Mouse (Mus musculus): Measurements from ENCODE around the gene Kcnj12. TPM values are rescaled to one million over a fixed set of nuclear protein-coding genes. Genes with fewer than 3 reads are reported as not detected.

Kcnj12 gene
- polyA plus RNA-seq, 1 experiment from 2014 or later, result 4.6 TPM

- 29% methylated on average over 8 of the region's 8 CpGs for WGBS
- Histone ChIP-seq H3K4me2 (no peak overlapping the region), H3K36me3 (replicated peaks) (no peaks in the 10 kb centered on the region), H3K4me1 (peaks cover 14% of the 10 kb centered on the region), H3K27me3 (replicated peaks) (no peaks in the 10 kb centered on the region), H3K27ac (peak overlapping the region; percentile 49; the same call in 1 of the 2 replicates), H3K9me3 (no peaks in the 10 kb centered on the region), H3K9ac (no peak overlapping the region; the same call in 1 of the 2 replicates), H3K4me3 (no peak overlapping the region)
- ATAC-seq (replicated peaks), result no peak
These were observed 20.2 kb downstream of the Kcnj12 start for GRCm38 (mm10) chr11:61042593-61042992.

GRCm38 (mm10) chr11:61043055-61043992 is 21.0 kb downstream of the Kcnj12 start:
- H3K27ac ChIP-seq, result no peak overlapping the region
- ATAC-seq (replicated peaks), result no peak
- no peaks in the 10 kb centered on the region for H3K27me3 ChIP-seq (replicated peaks)
- H3K9ac ChIP-seq, result no peak overlapping the region; the same call in 1 of the 2 replicates
- no peak overlapping the region for H3K4me3 ChIP-seq
- H3K36me3 ChIP-seq (replicated peaks), result no peaks in the 10 kb centered on the region
- peaks cover 14% of the 10 kb centered on the region for H3K4me1 ChIP-seq
- WGBS, result 74% methylated on average over 12 of the region's 12 CpGs
- H3K9me3 ChIP-seq, result no peaks in the 10 kb centered on the region
- no peak overlapping the region for H3K4me2 ChIP-seq

- no peaks in the 10 kb centered on the region for H3K36me3 ChIP-seq (replicated peaks)
- no peak for ATAC-seq (replicated peaks)
- no peak overlapping the region for H3K4me3 ChIP-seq
- no peaks in the 10 kb centered on the region for H3K27me3 ChIP-seq (replicated peaks)
- no peaks in the 10 kb centered on the region for H3K9me3 ChIP-seq
- H3K27ac ChIP-seq, result no peak overlapping the region
- H3K4me2 ChIP-seq, result no peak overlapping the region
- peaks cover 14% of the 10 kb centered on the region for H3K4me1 ChIP-seq
- 77% methylated on average over 5 of the region's 5 CpGs for WGBS
- H3K9ac ChIP-seq, result no peak overlapping the region
These were observed 22.4 kb downstream of the Kcnj12 start for GRCm38 (mm10) chr11:61044741-61045140.

- Histone ChIP-seq H3K36me3 (replicated peaks) (no peaks in the 10 kb centered on the region), H3K4me2 (no peak overlapping the region), H3K27ac (no peak overlapping the region), H3K9ac (no peak overlapping the region), H3K4me3 (no peak overlapping the region), H3K9me3 (no peaks in the 10 kb centered on the region), H3K27me3 (replicated peaks) (no peaks in the 10 kb centered on the region), H3K4me1 (peaks cover 14% of the 10 kb centered on the region)
- no peak for ATAC-seq (replicated peaks)
- WGBS, result 76% methylated on average over 5 of the region's 5 CpGs
These were observed 25.1 kb downstream of the Kcnj12 start for GRCm38 (mm10) chr11:61047441-61047840.

GRCm38 (mm10) chr11:61051151-61051550 is 28.8 kb downstream of the Kcnj12 start:
- Histone ChIP-seq H3K27me3 (replicated peaks) (no peaks in the 10 kb centered on the region), H3K27ac (no peak overlapping the region), H3K9ac (no peak overlapping the region), H3K4me2 (no peak overlapping the region), H3K4me1 (no peaks in the 10 kb centered on the region), H3K36me3 (replicated peaks) (no peaks in the 10 kb centered on the region), H3K4me3 (no peak overlapping the region), H3K9me3 (no peaks in the 10 kb centered on the region)
- 60% methylated on average over 8 of the region's 8 CpGs for WGBS
- ATAC-seq (replicated peaks), result no peak

GRCm38 (mm10) chr11:61056871-61057270 is 34.5 kb downstream of the Kcnj12 start:
- Histone ChIP-seq H3K9me3 (no peaks in the 10 kb centered on the region), H3K4me1 (no peaks in the 10 kb centered on the region), H3K27ac (no peak overlapping the region), H3K4me2 (no peak overlapping the region), H3K9ac (no peak overlapping the region), H3K27me3 (replicated peaks) (no peaks in the 10 kb centered on the region), H3K36me3 (replicated peaks) (no peaks in the 10 kb centered on the region), H3K4me3 (no peak overlapping the region)
- ATAC-seq (replicated peaks), result no peak
- WGBS, result 69% methylated on average over 5 of the region's 5 CpGs

GRCm38 (mm10) chr11:61059691-61060457 is 37.5 kb downstream of the Kcnj12 start:
- no peak overlapping the region for H3K4me2 ChIP-seq
- H3K4me3 ChIP-seq, result no peak overlapping the region
- H3K9me3 ChIP-seq, result no peaks in the 10 kb centered on the region
- H3K36me3 ChIP-seq (replicated peaks), result no peaks in the 10 kb centered on the region
- H3K9ac ChIP-seq, result no peak overlapping the region
- H3K27me3 ChIP-seq (replicated peaks), result no peaks in the 10 kb centered on the region
- no peaks in the 10 kb centered on the region for H3K4me1 ChIP-seq
- ATAC-seq (replicated peaks), result no peak
- H3K27ac ChIP-seq, result no peak overlapping the region
- 67% methylated on average over 10 of the region's 10 CpGs for WGBS

- Histone ChIP-seq H3K27me3 (replicated peaks) (no peaks in the 10 kb centered on the region), H3K4me3 (no peak overlapping the region), H3K4me1 (no peaks in the 10 kb centered on the region), H3K4me2 (no peak overlapping the region), H3K9me3 (no peaks in the 10 kb centered on the region), H3K36me3 (replicated peaks) (no peaks in the 10 kb centered on the region), H3K27ac (no peak overlapping the region), H3K9ac (no peak overlapping the region)
- ATAC-seq (replicated peaks), result no peak
- WGBS, result 83% methylated on average over 4 of the region's 4 CpGs
These were observed 38.3 kb downstream of the Kcnj12 start for GRCm38 (mm10) chr11:61060634-61061033.

GRCm38 (mm10) chr11:61062548-61063461 is 40.4 kb downstream of the Kcnj12 start:
- no peaks in the 10 kb centered on the region for H3K9me3 ChIP-seq
- no peak overlapping the region for H3K4me2 ChIP-seq
- H3K27ac ChIP-seq, result no peak overlapping the region
- no peak overlapping the region for H3K4me3 ChIP-seq
- no peak overlapping the region for H3K9ac ChIP-seq
- no peaks in the 10 kb centered on the region for H3K4me1 ChIP-seq
- no peaks in the 10 kb centered on the region for H3K27me3 ChIP-seq (replicated peaks)
- no peaks in the 10 kb centered on the region for H3K36me3 ChIP-seq (replicated peaks)
- 87% methylated on average over 18 of the region's 18 CpGs for WGBS
- ATAC-seq (replicated peaks), result no peak

- no peak for ATAC-seq (replicated peaks)
- Histone ChIP-seq H3K27ac (no peak overlapping the region), H3K36me3 (replicated peaks) (no peaks in the 10 kb centered on the region), H3K4me1 (no peaks in the 10 kb centered on the region), H3K4me3 (no peak overlapping the region), H3K27me3 (replicated peaks) (no peaks in the 10 kb centered on the region), H3K9ac (no peak overlapping the region), H3K4me2 (no peak overlapping the region), H3K9me3 (no peaks in the 10 kb centered on the region)
- WGBS, result 89% methylated on average over 6 of the region's 6 CpGs
These were observed 41.1 kb downstream of the Kcnj12 start for GRCm38 (mm10) chr11:61063503-61063902.

GRCm38 (mm10) chr11:61065620-61066019 is 43.3 kb downstream of the Kcnj12 start:
- Histone ChIP-seq H3K4me1 (no peaks in the 10 kb centered on the region), H3K36me3 (replicated peaks) (no peaks in the 10 kb centered on the region), H3K9me3 (no peaks in the 10 kb centered on the region), H3K27ac (no peak overlapping the region), H3K27me3 (replicated peaks) (no peaks in the 10 kb centered on the region), H3K4me2 (no peak overlapping the region), H3K4me3 (no peak overlapping the region), H3K9ac (no peak overlapping the region)
- ATAC-seq (replicated peaks), result no peak
- WGBS, result 88% methylated on average over 6 of the region's 6 CpGs

All from midbrain, embryonic 15.5 days (tissue).